Mouse (Mus musculus) limb, embryonic 14.5 days (tissue): ENCODE data around the gene Rnase13. TPM values are rescaled to one million over a fixed set of nuclear protein-coding genes. Genes with fewer than 3 reads are reported as not detected.

Experiments
- ATAC-seq: fragments of 200-750 bp; cut with Nextera tagmentation; 2 replicates; pipeline ENCODE4 v1.8.0; 2017; ENCODE audit warnings: low read depth, moderate number of reproducible peaks, moderate TSS enrichment; ENCODE audit not compliant: low FRiP score
- DNase-seq: peaks from one replicate; pipeline ENCODE4 v3.0.0-alpha.2; 2015; ENCODE audit warnings: low spot score
- H3K27ac ChIP-seq: fragments of 300-500 bp; sonication (generic); replicated peaks from 2 replicates; pipeline ENCODE4 v1.5.1; 2014; ENCODE audit warnings: low read depth, mild to moderate bottlenecking, low read length, moderate library complexity, mixed read lengths
- H3K27me3 ChIP-seq: fragments of 300-500 bp; sonication (generic); 2 replicates; pipeline ENCODE4 v1.6.1; 2014; ENCODE audit warnings: low read length, mixed read lengths; ENCODE audit not compliant: control insufficient read depth, insufficient read depth
- H3K36me3 ChIP-seq: fragments of 300-500 bp; sonication (generic); 2 replicates; pipeline ENCODE4 v1.6.1; 2014; ENCODE audit warnings: mild to moderate bottlenecking, low read length, moderate library complexity, mixed read lengths; ENCODE audit not compliant: control insufficient read depth, insufficient read depth
- H3K4me1 ChIP-seq: fragments of 300-500 bp; sonication (generic); 2 replicates; pipeline ENCODE4 v1.6.1; 2014; ENCODE audit warnings: antibody characterized with exemption, low read length, mixed read lengths; ENCODE audit not compliant: control insufficient read depth, insufficient read depth
- H3K4me2 ChIP-seq: fragments of 300-500 bp; sonication (generic); replicated peaks from 2 replicates; pipeline ENCODE4 v1.6.1; 2014; ENCODE audit warnings: low read depth, mild to moderate bottlenecking, low read length, moderate library complexity; ENCODE audit not compliant: severe bottlenecking
- H3K4me3 ChIP-seq: fragments of 300-500 bp; sonication (generic); replicated peaks from 2 replicates; pipeline ENCODE4 v1.5.1; 2014; ENCODE audit warnings: low read length
- H3K9ac ChIP-seq: fragments of 300-500 bp; sonication (generic); 2 replicates; pipeline ENCODE4 v1.6.1; 2014; ENCODE audit warnings: mild to moderate bottlenecking, low read depth, low read length, moderate library complexity; ENCODE audit not compliant: severe bottlenecking
- H3K9me3 ChIP-seq: fragments of 300-500 bp; sonication (generic); 2 replicates; pipeline ENCODE4 v1.6.1; 2016; ENCODE audit warnings: low read length; ENCODE audit not compliant: control insufficient read depth
- POLR2A ChIP-seq: fragments of 200-500 bp; IDR thresholded peaks from 2 replicates; pipeline ENCODE4 v1.8.0; 2012; ENCODE audit warnings: inconsistent platforms, mild to moderate bottlenecking, moderate library complexity, borderline replicate concordance; ENCODE audit not compliant: insufficient read depth, insufficient read length; ENCODE audit errors: extremely low read depth
- WGBS: fragments of 180-500 bp; shearing (Covaris S2); extraction: QIAGEN DNeasy Blood & Tissue Kit; methylation state at CpG from one replicate; pipeline ENCODE4 v1.1.7; 2014; 5-methylcytosine and 5-hydroxymethylcytosine counted together
- polyA plus RNA-seq, 2 experiments: library from polyadenylated mRNA; depleted of rRNA in 1 of 2; stranded (reverse) in 1 of 2; unstranded in 1 of 2; fragments of >200 nt; fragmentation: Nextera tagmentation in 1 of 2; extraction: Ambion mirVana in 1 of 2; gene quantifications; 2 replicates each; pipeline versions ENCODE4 v1.2.1 to v1.2.3; 2012 to 2014

Rnase13 gene
- polyA plus RNA-seq, 2 experiments, result not detected

GRCm38 (mm10) chr14:51886051-51886450 is 36.5 kb downstream of the Rnase13 start:
- peaks cover 45% of the 10 kb centered on the region for H3K36me3 ChIP-seq
- no peak overlapping the region for H3K27ac ChIP-seq
- no peak overlapping the region; the same call in 1 of the 2 replicates for H3K9ac ChIP-seq
- DNase-seq (no peak), ATAC-seq (no peak)
- no peaks in the 10 kb centered on the region for H3K9me3 ChIP-seq
- 66% methylated on average over 6 of the region's 6 CpGs for WGBS
- peak overlapping the region; percentile 73; the same call in 1 of the 2 replicates for H3K4me3 ChIP-seq
- TF ChIP-seq POLR2A, result no peak
- H3K27me3 ChIP-seq, result no peaks in the 10 kb centered on the region
- peak overlapping the region; percentile 59; the same call in 1 of the 2 replicates for H3K4me2 ChIP-seq
- H3K4me1 ChIP-seq, result peaks cover 6% of the 10 kb centered on the region

GRCm38 (mm10) chr14:51884598-51885331 is 37.8 kb downstream of the Rnase13 start, which contains the start of gene Mettl17:
Gene Mettl17, plus strand, starts transcription at chr14:51884842.
- Histone ChIP-seq H3K9me3 (no peaks in the 10 kb centered on the region), H3K4me2 (peak within 1 kb of the TSS; percentile 59), H3K27ac (peak within 1 kb of the TSS; percentile 81), H3K4me3 (peak within 1 kb of the TSS; percentile 73), H3K4me1 (peaks cover 6% of the 10 kb centered on the region), H3K36me3 (peaks cover 32% of the 10 kb centered on the region), H3K9ac (peak within 1 kb of the TSS; percentile 66), H3K27me3 (no peaks in the 10 kb centered on the region)
- peak; percentile 94 for ATAC-seq
- peak; percentile 60; the same call in 1 of the 2 replicates for TF ChIP-seq POLR2A
- DNase-seq, result peak; percentile 98
- WGBS, result 0% methylated on average over 43 of the region's 43 CpGs

GRCm38 (mm10) chr14:51884031-51884544 is 38.5 kb downstream of the Rnase13 start:
- peak overlapping the region; percentile 66 for H3K9ac ChIP-seq
- peak overlapping the region; percentile 81 for H3K27ac ChIP-seq
- ATAC-seq (peak; percentile 38), DNase-seq (peak; percentile 56)
- peak overlapping the region; percentile 73 for H3K4me3 ChIP-seq
- H3K27me3 ChIP-seq, result no peaks in the 10 kb centered on the region
- H3K4me2 ChIP-seq, result peak overlapping the region; percentile 59
- no peaks in the 10 kb centered on the region for H3K9me3 ChIP-seq
- no peak for TF ChIP-seq POLR2A
- peaks cover 6% of the 10 kb centered on the region for H3K4me1 ChIP-seq
- WGBS, result 1% methylated on average over 14 of the region's 14 CpGs
- peaks cover 25% of the 10 kb centered on the region for H3K36me3 ChIP-seq

GRCm38 (mm10) chr14:51883527-51884030 is 39.0 kb downstream of the Rnase13 start:
- Histone ChIP-seq H3K4me1 (peaks cover 6% of the 10 kb centered on the region), H3K27ac (peak overlapping the region; percentile 81), H3K4me2 (peak overlapping the region; percentile 59), H3K27me3 (no peaks in the 10 kb centered on the region), H3K9ac (peak overlapping the region; percentile 66), H3K36me3 (peaks cover 20% of the 10 kb centered on the region), H3K9me3 (no peaks in the 10 kb centered on the region), H3K4me3 (peak overlapping the region; percentile 73)
- ATAC-seq (peak; percentile 28), DNase-seq (peak; percentile 83)
- 5% methylated on average over 4 of the region's 4 CpGs for WGBS
- TF ChIP-seq POLR2A, result no peak

DNA sequence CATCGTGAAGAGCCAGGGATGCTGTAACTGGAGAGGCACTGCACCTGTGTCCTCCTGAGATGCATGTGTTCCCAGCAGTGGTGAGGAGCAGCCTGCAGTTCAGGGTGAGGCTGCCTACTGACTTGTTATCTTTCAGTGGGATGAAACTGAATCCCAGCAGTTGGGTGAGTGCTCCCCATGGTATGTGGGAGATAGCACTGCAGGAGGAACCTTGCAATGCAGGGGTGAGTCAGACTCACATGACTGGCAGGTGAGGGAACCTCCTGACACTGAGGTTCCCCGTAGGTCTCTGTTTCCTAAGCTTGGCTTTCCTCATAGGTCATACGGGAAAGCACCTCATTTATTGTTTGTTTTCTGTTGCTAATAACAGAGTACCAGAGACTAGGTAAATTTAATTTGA is 45.1 kb downstream of the Rnase13 start:
- no peak overlapping the region for H3K4me3 ChIP-seq
- H3K9me3 ChIP-seq, result no peaks in the 10 kb centered on the region
- no peaks in the 10 kb centered on the region for H3K27me3 ChIP-seq
- no peaks in the 10 kb centered on the region for H3K36me3 ChIP-seq
- no peak for ATAC-seq
- WGBS, result 80% methylated on average over 3 of the region's 3 CpGs
- no peaks in the 10 kb centered on the region for H3K4me1 ChIP-seq
- H3K9ac ChIP-seq, result no peak overlapping the region
- H3K27ac ChIP-seq, result no peak overlapping the region
- TF ChIP-seq POLR2A, result no peak
- H3K4me2 ChIP-seq, result no peak overlapping the region
- no peak for DNase-seq
